Mouse (Mus musculus) forelimb bud, embryonic 11.5 days (tissue): ENCODE results near the gene Kat8.
A peak's percentile ranks its signal among the peaks of the same experiment; 100 is the strongest.

Source experiments
- DNase-seq: peaks from one replicate; pipeline ENCODE4 v3.0.0-alpha.2; 2012; ENCODE audit warnings: low read depth, low spot score

Kat8 gene

DNA sequence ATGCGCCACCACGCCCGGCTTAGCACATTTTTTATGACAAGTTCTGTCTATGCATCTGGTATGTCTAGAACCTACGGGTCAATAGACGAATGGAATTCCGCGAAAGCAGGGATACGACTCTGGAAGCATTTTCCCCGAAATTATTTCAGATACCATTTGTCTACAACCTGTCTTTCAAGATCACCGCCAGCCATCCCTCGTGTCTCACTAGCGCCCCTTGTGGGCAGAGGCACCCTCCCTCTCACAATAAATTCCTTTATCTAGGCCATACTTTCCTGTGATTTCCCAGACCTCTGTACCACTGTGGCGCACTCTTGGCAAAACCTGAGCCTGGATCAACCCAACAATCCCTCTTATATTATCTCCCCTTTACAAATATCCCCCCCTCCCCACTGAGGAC lies 15.9 kb upstream of the Kat8 start:
- peak; percentile 29 for DNase-seq

DNA sequence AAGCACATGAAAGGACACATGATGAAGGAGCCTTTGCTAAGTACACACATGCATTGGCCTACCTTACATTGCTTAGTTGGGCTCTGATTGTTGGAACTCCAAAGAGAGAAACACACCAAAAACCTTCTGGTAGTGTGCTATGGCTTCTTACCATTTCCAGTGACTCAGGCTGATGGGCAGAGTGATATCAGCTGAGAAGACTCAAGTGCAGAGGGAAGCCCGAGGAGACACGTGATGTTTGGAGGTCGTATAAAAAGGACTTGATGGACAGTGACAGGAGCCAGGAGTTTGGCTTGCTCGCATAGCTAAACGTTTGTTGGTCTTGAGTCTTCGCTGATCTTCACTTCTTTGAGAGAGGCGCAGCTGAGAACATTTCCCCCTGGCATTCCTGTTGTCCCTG lies 14.8 kb upstream of the Kat8 start:
- no peak for DNase-seq

DNA sequence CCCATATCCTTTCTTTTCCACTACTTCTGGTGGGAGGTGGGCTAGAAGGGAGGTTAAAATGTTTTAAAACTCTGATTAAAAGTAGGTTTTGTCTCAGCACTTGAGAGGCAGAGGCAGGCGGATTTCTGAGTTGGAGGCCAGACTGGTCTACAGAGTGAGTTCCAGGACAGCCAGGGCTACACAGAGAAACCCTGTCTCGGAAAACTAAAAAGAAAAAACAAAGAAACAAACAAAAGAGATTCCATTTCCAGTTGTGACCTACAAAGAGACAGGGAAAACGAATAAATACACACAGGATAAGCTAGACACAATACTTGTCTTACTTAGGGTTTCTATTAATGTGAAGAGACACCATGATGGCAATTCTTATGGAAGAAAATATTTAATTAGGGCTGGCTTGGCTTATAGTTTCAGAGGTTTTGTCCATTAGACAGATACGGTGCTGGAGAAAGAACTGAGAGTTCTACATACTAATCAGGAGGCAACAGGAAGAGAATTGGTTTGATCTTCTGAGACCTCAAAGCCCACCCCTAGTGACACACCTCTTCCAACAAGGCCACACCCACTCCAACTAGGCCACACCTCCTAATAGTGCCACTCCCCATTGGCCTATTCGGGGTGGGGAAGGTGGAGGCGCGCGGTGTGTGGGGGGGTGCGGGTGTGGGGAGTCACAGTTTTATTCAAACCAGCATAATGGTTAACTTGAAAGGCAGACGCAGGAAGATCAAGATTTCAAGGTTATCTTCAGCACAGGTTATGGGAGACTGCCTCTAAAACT lies 13.9 kb upstream of the Kat8 start:
- no peak for DNase-seq

DNA sequence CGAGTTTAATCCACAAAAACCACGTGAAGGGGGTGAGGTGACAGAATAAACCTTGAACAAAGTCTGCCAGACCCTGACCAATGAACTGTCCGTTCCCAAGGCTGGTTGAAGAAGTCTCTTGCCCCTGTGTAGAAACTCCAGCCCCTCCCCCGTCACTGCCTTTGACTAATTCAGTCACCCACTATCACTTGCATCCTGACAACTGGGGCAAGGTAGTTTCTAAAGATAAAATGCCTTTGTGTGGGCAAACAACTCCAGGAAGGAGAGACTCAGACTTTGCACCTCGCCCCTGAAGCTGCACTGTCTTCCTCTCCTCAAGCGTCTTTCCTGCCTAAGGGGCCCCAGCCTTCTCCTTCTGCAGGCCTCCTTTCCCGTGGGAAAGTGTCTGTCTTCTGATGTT lies 12.3 kb upstream of the Kat8 start:
- DNase-seq: no peak

DNA sequence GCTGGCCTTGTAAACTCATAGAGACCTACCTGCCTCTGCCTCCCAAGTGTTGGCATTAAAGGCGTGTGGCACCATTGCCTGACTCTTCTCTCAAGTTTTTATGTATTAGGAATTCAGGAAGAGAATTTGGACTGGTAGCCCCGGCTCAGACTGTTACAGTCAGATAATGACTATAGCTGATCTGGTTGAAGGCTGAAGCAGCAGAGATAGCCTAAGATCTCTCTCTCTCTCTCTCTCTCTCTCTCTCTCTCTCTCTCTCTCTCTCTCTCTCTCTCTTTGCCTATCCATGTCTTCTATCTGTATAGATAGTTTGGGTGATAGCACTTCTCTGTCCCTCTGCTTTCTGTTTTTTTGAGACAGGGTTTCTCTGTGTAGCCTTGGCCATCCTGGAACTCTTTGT lies 10.5 kb upstream of the Kat8 start:
- no peak for DNase-seq

DNA sequence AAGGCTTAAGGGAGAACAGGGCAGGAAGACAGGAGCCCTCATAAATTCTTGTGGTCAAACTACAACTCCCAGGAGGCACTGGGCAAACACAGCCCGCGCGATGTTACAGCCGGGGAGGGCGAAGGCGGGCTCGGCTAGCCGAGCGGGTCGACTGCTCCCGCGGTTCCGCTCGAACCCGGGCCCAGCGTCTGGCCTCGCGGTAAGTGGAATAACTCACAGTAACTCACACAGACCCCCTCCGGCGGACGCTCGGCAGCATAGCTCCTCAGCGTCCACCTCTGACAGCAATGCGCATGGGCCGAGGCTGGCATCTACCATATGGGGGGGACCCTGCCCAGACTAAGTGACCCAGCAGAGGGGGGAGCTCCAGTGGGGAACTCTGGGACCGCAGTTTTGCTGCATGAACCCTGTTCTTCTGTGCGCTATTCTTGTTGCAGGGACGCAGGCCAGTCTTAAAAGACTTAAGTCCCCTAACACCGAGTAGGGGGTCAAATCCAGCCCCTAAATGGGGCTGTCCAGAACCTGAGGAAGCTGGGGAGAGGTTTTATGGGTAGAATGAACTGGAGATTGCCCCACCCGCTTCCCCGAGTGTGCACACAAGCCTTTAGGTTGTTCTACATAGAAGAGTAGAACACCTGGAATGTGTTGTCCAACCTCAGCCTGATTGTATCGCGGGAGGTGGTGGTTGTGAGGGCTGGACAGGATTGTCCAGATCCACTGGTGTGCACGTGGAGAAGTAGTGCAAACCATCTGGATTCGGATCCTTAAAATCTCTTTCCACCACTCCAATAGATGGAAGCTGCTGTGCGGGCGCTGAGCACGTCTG lies 8.1 kb upstream of the Kat8 start, which contains the start of gene Bckdk:
Gene Bckdk (plus strand): TSS at position 112 of the 826 bp plus-strand sequence.
- DNase-seq: peak; percentile 83

DNA sequence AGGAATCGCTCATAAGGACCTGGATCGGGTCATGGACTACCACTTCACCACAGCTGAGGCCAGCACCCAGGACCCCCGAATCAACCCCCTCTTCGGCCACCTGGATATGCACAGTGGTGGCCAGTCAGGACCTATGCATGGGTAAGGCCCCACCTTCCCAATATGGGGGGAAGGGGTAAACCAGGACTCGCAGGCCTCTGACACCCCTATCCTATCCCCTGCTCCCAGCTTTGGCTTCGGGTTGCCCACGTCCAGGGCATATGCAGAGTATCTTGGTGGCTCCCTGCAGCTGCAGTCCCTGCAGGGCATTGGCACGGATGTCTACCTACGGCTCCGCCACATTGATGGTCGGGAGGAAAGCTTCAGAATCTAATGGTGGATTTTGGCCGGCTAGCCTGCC lies 4.4 kb upstream of the Kat8 start:
- no peak for DNase-seq

DNA sequence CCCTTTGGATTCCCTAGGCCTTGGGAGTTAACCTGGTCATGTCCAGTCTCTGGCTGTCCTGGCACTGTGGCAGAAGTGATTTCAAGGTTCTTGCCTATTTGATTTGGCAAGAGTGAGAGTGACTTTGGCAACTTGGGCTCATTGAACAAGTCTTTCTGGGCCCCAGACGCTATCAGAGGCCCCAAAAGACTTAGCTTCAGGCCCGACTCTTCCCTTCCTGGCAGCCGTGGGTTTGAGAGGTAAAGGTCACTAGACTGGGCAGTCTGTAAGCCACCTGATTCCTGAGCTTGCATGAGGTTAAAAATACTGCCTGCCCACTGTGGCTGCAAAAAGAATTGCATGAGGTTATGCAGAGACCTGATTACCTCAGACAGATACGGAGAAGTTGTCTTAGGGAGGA lies 3.7 kb upstream of the Kat8 start:
- DNase-seq: no peak

DNA sequence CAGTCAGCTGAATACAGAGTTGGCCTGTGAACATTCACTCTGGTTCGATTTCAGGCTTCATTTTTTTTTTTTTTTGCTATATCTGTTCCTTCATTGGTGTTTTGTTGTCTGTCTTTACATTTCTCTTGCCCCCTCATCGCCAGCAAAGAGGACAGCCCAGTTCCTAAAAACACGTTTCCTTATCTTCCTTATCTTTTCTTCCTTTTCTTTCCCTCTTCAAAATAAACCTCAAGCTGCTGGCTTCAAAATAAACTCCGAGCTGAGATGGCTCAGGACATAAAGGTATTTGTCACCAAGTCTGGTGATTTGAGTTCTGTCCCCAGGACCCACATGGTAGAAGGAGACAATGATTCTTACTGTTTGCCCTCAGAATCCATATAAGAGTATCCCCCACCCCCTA lies 622 bp downstream of the Kat8 start:
- DNase-seq: no peak

DNA sequence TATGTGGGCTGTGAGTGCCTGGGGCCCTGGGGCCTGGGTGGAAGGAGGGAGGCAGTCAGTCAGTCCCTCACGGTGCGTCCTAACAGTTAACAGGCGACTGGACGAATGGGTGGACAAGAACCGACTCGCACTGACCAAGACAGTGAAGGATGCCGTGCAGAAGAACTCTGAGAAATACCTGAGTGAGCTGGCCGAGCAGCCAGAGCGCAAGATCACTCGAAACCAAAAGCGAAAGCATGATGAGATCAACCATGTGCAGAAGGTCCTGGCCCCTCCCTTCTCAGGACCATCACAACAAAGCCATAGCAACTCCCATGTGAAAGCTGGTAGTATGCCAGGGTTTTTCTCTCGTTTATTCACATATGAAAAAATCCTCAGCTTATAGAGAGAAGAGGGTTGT lies 3.0 kb downstream of the Kat8 start:
- DNase-seq: no peak

DNA sequence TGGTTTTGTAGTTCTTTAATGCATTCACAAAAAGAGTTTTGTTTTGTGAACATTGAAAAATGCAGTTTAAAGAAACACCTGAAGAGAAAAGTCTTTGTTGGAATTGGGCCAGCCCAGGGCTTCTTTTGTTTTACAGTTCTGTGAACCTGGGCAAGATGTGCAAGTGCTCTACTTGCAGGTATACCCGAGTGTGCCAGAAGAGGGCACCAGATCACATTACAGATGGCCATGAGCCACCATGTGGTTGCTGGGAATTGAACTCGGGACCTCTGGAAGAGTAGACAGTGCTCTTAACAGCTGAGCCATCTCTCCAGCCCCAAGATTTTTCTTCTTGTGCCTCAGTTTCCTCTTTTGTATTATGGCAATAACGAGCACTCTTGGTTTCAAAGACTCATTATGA lies 5.9 kb downstream of the Kat8 start:
- no peak for DNase-seq

DNA sequence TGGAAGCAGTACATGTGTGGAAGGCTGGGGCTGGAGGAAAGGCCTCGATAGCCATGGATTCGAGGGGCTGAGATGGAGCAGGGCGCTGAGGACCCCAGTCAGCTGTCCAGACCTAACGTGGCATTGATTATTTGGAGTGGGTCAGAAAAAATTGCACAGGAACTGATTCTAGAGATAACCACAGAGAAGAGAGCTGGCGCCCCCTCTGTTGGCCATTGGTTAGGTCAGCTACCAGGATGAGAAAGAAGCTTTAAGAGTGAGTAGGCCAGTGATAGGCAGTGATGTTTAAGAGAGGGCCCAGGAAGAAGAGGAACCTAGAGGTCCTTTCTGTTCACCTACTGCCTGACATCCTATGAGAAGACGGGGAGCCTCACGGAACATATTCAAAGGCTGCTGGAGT lies 7.0 kb downstream of the Kat8 start:
- no peak for DNase-seq

DNA sequence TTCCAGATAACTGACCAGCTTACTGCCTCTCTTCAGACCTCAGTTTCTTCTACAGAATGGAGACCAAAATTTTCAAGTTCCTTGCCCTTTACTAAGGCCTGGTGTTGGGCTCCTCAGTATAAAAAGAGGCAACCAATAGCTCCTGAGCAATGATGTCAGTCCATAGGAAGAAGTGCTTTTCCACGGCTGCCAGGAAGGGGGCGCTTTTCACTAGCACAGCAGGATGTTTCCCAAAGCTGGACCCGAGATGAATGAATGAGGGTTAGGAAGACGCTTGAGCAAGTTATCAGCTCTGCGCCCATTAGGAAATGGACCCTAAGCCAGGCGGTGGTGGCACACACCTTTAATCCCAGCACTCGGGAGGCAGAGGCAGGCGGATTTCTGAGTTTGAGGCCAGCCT lies 9.2 kb downstream of the Kat8 start:
- DNase-seq: no peak

DNA sequence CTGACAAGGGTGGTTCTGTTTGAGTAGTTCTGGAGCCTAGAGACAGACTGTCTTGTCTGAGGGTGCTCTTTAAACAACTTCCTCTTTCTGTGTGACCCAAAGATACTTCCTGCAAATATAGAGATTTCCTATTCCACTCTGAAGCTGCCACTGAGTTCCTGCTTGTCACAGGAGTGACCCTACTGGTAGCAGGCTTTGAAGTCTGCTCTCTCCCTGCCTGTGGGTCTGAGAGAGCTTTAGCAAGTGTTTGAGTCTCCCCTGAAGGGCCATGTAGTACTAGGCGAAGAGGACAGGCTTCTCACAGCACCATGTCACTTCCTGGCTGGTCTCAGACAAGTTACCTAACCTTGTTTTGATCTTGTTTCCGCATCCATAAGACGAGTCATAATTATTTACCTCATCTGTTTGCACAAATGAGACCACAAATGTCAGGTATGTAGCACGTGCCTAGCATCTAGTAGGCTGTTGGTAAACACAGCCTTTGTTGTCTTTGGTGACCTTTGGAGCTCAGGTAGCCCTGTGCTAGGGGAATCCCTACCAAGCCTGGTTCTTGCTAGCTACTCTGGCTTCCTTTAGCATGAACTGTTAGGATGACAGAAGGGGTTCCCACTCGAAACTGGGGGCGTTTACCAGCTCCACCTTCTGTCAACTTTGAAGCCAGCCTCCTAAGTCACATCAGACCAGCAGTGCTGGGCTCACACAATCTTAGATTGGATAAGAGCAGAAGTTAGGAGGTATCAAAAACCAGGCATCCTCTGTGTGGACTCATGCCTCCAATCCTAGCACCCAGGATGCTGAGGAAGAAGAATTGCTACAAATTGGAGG lies 10.3 kb downstream of the Kat8 start:
- DNase-seq: no peak

DNA sequence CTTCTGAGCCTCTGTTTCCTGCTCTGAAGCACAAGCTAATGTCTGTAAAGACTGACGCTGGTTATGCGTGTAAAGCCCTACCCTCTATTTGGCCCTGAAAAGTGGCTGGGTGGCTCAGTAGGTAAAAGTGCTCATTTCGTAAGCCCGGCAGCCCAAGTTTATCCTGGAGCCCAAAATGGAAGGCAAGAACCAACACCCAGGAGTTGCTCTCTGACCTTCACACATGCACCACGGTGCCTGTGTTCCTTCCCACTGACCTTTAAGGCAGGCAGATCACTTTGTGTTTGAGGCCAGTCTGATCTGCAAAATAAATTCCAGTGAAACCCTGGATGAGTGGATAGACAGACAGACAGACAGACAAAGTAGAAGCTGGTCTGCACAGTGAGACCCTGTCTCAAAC lies 11.4 kb downstream of the Kat8 start:
- no peak for DNase-seq

DNA sequence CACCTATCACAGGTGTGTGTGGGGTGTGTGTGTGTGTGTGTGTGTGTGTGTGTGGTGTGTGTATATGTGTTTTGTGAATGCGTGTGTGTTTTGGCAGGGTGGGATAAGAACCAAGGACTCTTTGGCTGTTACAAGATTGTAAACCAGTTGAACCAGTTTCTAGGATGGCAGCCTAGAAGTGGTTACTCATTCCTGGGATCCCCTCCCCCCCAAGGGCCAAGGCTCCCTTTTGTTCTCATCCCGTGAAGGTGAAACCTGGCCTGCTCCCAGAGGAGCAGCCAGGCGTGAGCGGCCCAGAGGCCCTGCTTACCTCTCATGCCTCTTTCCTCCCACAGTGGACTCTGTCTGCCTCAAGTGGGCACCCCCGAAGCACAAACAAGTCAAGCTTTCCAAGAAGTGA lies 12.9 kb downstream of the Kat8 start:
- DNase-seq: no peak

DNA sequence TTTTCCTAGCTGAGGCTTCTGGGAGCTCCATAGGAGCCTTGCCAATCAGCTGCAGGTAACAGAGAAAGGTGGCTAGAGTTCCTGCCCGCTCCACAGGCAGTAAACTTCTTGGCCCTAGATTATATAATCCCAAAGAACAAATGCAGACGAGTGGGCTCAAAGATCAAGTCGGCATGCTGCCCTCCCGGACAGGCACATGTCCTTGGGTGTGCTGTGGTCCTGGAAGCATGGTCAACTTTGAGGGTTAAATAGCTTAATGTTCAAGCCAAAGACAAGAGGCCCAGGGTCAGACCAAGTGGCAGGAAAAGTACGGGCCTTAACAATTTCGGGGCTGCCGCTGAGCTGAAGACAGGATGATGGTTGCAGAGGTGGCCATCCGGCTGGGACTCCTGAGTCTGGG lies 13.8 kb downstream of the Kat8 start:
- DNase-seq: no peak

DNA sequence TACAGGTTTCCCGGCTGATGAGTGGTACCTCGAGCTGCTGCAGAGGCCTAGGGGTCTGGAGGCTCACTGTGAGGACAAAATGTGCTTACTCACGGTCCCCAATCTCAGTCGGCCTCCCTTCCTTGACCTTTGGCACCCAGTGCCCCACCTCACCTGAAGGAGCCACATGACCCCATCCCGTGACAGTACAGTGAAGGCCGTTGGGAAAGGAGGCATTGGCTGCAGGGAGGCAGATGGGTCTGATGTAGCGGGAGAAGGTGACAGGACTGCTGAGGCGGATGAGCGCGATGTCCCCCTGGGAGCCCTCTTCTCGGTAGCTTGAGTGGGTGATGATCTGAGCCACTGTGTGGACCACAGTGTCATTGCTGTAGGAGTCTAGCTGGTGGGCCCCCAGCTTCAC lies 14.5 kb downstream of the Kat8 start:
- DNase-seq: no peak

DNA sequence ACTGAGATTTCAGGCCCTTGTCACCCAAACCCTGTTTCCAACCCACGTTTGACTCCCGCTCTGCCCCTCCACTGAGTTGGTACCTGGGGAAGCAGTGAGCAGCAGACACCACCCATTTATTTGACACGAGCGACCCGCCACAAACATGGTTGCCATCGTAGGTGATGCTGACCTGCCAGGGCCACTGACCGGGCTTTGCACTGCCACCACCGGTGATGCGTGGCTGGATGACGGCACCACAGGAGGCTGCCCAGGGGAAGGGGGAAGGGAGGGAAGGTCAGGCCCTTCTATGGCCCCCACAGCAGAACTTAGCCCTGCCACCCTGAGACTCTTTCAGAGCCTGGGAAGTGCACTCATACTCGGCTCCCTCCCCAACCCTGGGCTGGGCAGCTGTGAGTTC lies 15.4 kb downstream of the Kat8 start:
- DNase-seq: no peak

DNA sequence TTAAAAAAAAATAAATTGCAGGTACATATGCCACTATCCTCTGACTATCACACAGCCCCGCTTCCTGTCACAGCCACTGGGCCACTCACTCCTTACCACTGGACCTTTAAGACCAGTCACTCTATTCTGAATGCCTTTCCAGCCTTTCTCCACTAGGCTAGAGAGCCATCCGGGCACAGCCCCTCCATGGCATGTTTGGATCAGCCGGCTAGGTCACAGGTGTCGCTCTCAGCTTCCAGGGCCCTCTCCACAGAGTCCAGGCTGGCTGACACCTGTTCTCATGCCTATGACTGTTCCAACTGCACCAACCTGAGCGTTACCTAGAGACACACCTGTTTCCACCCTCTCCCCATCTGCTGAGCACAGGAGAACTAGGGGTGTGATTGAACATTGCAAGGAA lies 16.3 kb downstream of the Kat8 start:
- DNase-seq: no peak

DNA sequence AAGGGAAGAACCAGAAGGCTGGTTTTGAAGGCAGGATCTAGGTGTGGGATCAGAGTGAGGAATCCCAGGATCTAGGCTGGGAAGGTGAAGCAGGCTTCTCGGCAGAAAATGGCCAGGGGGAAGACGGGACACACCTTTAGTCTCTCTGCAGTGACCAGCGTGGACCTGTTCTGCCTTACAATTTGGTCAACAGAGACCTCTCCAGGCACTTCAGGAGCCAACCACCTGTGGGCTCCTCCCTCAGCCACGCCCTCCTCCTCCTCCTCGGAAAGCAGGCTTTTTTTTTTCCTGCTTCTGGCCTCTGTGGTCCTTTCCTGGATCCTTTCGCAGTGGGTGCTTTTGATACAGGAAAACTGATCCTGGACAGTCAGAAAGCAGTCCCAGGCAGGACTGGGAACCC lies 17.6 kb downstream of the Kat8 start, which contains the start of gene Prss8:
Gene Prss8 (minus strand): TSS at position 182 of the 400 bp plus-strand sequence.
- no peak for DNase-seq

DNA sequence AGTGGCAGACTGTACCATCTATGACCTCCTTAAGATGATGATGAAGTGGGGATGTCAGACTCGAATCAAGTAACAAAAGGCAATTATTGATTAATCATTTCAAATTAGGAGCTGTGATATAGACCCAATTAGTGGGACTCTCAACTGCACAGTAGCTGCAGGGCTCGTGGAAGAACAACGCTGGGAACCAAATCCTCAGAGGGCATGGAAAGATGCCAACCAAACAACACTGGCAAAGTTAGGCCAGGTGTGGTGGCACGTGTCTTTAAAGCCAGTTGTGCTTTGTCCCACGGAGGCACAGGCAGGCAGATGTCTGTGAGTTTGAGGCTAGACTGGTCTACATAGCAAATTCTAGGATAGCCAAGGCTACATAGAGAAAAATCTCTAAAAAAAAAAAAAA lies 18.3 kb downstream of the Kat8 start:
- no peak for DNase-seq
